Mouse (Mus musculus): ENCODE measurements at regions not wholly inside any gene's neighbourhood (a gene's known extent, or its start where the extent isn't known, plus 50 kb on each side); places are given as distances from the start of the nearest gene placed in this dataset.
"Not testable (repeated sequence)": the region's sequence is repeated elsewhere in the genome, so short reads cannot be mapped to it uniquely, and the experiment has no call there.

DNA sequence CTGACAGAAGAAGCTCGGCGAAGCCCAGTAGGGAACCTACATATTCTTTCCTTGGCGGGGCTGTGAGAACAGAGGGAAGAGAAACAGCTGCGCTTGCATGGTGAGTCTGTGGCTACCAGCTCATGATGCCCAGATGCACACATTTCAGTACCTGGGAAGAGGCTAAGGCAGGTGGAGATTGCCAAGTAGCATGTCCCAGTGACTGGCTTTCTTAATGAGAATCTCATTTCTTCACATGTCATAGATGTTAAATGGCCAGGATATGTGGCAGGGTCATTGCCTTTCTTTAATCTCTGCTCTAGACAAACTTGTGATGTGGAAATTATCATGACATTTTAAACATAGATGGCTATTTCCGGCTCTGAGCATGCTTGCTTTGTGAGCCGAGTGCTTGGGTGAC lies 109.5 kb upstream of the Tns3 start:
- no peak for ATAC-seq
- Histone ChIP-seq H3K36me3 (no peaks in the 10 kb centered on the region), H3K9me3 (no peaks in the 10 kb centered on the region), H3K27me3 (no peaks in the 10 kb centered on the region), H3K27ac (no peak overlapping the region), H3K4me1 (replicated peaks) (no peaks in the 10 kb centered on the region), H3K9ac (replicated peaks) (no peak overlapping the region), H3K4me2 (replicated peaks) (no peak overlapping the region), H3K4me3 (replicated peaks) (no peak overlapping the region)
- whole genome bisulfite sequencing = 78% methylated on average over 6 of the region's 6 CpGs

DNA sequence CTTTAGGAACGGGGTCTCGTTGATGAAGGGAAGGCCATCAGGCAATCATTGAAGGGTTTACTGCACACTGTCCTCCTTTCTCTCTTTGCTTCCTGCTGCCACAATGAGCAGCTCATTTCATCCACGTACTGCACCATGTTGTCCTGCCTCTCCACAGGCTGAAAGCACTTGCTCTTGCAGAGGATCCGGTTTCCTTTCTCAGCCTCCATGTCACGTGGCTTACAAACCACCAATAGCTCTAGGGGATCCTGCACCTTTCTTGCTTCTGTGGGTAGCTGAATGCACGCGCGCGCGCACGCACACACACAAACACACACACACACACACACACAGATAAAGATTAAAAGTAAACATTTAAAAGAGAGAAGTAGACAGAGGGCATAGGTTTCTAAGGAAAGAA lies 108.9 kb upstream of the Tns3 start:
- Histone ChIP-seq H3K27ac (no peak overlapping the region), H3K27me3 (no peaks in the 10 kb centered on the region), H3K9me3 (no peaks in the 10 kb centered on the region), H3K4me3 (replicated peaks) (no peak overlapping the region), H3K9ac (replicated peaks) (no peak overlapping the region), H3K4me2 (replicated peaks) (no peak overlapping the region), H3K36me3 (no peaks in the 10 kb centered on the region), H3K4me1 (replicated peaks) (no peaks in the 10 kb centered on the region)
- 87% methylated on average over 11 of the region's 11 CpGs for WGBS
- ATAC-seq = no peak

DNA sequence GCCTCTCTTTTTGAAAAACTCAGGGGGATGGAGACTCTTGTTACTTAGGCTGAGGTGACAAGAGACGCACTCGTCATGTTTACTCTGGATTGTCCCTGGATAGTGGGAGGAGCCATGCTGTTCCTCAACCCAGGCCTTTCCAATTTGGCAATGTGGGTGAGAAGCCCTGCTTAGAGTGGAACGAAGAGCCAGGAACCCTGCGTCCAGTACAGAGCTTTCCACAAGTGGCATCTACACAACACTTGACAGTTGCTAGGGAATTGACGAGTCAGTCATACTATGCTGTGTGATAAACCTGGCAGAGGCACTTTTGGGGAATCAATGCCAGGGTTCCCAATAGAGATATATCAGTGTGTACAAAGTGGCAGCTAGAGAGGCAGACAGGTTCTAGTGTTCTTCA lies 108.2 kb upstream of the Tns3 start:
- Histone ChIP-seq H3K4me2 (replicated peaks) (no peak overlapping the region), H3K9ac (replicated peaks) (no peak overlapping the region), H3K4me3 (replicated peaks) (no peak overlapping the region), H3K9me3 (no peaks in the 10 kb centered on the region), H3K4me1 (replicated peaks) (no peaks in the 10 kb centered on the region), H3K27me3 (no peaks in the 10 kb centered on the region), H3K36me3 (no peaks in the 10 kb centered on the region), H3K27ac (no peak overlapping the region)
- ATAC-seq = no peak
- 82% methylated on average over 5 of the region's 5 CpGs for WGBS

DNA sequence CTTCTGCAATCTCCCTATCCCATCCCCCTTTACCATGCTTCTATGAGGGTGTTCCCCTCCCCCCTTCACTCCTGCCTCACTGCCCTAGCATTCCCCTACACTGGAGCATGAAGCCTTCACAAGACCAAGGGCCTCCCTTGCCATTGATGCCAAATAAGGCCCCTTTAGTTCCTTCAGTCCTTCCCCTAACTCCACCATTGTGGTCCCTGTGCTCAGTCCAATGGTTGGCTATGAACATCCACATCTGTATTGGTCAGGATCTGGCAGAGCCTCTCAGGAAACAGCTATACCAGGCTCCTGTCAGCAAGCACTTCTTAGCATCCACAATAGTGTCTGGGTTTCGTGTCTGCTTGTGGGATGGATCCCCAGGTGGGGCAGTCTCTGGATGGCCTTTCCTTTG lies 104.4 kb upstream of the Tns3 start:
- not testable (repeated sequence) for H3K4me1 ChIP-seq (replicated peaks); ATAC-seq; H3K27ac ChIP-seq; H3K4me3 ChIP-seq (replicated peaks); H3K4me2 ChIP-seq (replicated peaks); H3K36me3 ChIP-seq; H3K9me3 ChIP-seq; H3K9ac ChIP-seq (replicated peaks); H3K27me3 ChIP-seq
- 76% methylated on average over 1 of the region's 1 CpGs for WGBS

DNA sequence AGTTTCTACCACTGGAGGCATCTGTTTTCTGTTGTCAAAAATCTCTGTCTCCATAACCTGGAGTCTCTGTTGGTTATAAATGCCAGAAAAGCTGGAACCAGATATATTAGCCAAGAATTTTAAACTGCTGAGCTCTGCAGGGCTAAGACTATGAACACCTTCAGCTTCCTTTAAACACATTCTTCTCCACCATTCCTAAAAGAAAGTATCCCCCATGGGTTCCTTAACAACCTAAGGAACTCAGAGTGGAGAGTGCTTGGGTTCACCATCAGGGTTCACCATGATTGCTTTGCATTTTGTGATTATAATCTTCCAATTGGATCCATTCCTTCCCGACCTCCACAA lies 101.2 kb upstream of the Tns3 start:
- Histone ChIP-seq H3K27ac (no peak overlapping the region), H3K4me2 (replicated peaks) (no peak overlapping the region), H3K4me1 (replicated peaks) (no peaks in the 10 kb centered on the region), H3K36me3 (no peaks in the 10 kb centered on the region), H3K9ac (replicated peaks) (no peak overlapping the region), H3K4me3 (replicated peaks) (no peak overlapping the region), H3K9me3 (no peaks in the 10 kb centered on the region), H3K27me3 (no peaks in the 10 kb centered on the region)
- no peak for ATAC-seq
- WGBS = 91% methylated on average over 1 of the region's 1 CpGs

DNA sequence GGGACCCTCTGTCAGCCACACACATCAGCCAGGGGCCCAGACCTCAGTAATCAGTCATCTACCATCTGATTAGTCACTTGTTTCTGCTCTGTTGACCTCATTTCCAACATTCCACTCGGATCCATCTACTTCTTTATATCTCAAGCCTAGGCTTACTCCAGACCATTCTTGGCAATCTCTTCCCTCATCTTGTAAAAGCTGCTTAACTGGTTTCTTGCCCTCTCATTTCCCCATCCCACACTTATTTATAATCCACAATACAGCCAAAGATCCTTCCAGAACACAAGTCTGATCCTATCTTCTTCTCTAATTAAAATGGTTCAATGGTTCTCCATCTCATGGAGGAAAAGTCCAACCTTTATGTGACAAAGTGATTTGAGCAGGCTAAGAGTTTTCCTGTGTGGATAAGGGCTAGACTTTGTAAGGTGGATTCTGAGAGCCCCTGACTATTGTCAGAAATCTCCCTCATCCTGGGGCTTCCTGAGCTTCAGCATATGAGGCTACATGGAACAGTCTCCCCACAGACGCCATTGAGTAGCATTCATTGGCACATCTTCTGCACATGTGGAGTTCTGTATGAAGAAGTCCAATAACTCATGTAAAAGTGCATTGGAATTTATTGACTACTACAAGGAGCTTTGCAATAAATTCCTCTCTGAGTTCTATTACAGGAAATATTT lies 100.7 kb upstream of the Tns3 start:
- Histone ChIP-seq H3K4me1 (replicated peaks) (no peaks in the 10 kb centered on the region), H3K4me3 (replicated peaks) (no peak overlapping the region), H3K36me3 (no peaks in the 10 kb centered on the region), H3K4me2 (replicated peaks) (no peak overlapping the region), H3K27ac (no peak overlapping the region), H3K9me3 (no peaks in the 10 kb centered on the region), H3K9ac (replicated peaks) (no peak overlapping the region), H3K27me3 (no peaks in the 10 kb centered on the region)
- WGBS = 89% methylated on average over 2 of the region's 2 CpGs
- no peak for ATAC-seq

DNA sequence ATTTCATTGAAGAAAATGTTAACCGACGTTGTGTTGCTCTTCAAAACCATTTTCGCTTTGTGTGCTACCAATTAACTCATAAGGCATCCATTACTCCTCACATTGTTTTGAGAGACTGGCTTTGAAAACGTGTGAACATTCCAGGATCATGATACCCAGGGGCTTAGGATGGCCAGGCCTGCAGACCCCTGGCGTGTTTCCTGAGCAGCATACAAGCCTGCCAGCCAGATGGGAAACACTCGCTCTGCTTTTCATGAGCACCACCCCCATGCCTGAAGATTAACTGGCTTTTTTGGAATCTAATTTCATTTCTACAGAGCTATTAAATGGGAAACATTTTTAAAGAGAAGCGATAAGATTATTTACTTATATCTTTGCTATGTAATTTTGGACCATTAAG lies 99.1 kb upstream of the Tns3 start:
- Histone ChIP-seq H3K4me3 (replicated peaks) (no peak overlapping the region), H3K27ac (no peak overlapping the region), H3K4me1 (replicated peaks) (no peaks in the 10 kb centered on the region), H3K4me2 (replicated peaks) (no peak overlapping the region), H3K36me3 (no peaks in the 10 kb centered on the region), H3K9me3 (no peaks in the 10 kb centered on the region), H3K27me3 (no peaks in the 10 kb centered on the region), H3K9ac (replicated peaks) (no peak overlapping the region)
- no peak for ATAC-seq
- 83% methylated on average over 7 of the region's 7 CpGs for WGBS

DNA sequence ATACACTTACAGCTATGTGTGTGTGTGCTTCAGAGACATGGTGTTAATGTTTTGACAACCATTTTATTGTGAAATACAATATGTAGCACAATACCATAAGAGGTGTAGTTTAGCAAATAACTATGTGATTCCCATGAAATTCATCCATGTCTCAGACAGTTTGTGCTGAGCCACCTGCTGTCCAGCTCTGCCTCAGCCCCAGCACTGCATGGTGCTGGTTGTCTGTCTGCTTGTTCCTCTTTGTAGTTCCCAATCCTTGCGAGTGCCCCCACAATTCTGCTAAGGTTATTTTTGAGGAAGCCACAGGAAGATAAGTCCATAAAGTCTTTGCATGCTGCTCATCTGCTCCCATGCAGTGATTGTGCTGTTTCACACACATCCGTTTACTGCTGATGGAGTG lies 97.8 kb upstream of the Tns3 start:
- Histone ChIP-seq H3K4me3 (replicated peaks) (no peak overlapping the region), H3K36me3 (no peaks in the 10 kb centered on the region), H3K27me3 (no peaks in the 10 kb centered on the region), H3K4me1 (replicated peaks) (no peaks in the 10 kb centered on the region), H3K9me3 (no peaks in the 10 kb centered on the region), H3K27ac (no peak overlapping the region), H3K9ac (replicated peaks) (no peak overlapping the region), H3K4me2 (replicated peaks) (no peak overlapping the region)
- ATAC-seq = no peak
- WGBS = 79% methylated on average over 2 of the region's 2 CpGs

DNA sequence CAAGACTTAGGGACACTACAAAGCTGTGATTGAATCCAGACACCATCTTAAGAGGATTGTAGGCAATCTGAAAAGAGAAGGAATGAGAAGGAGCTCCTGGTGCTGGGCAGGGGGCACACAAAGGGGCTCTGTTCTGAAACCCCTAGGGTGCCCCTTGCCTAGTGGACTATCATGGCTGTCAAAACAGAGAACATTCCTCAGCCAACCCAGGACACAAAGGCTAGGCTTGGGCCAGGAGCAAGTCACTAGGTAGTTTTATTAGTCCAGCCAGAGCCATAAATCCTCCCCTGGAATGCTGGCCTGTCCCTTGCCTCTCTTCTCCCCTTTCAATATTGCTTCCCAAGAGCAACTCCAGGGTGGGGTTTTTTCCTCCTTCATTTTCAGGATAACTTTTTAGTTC lies 97.3 kb upstream of the Tns3 start:
- H3K9ac ChIP-seq (replicated peaks) = no peak overlapping the region
- no peaks in the 10 kb centered on the region for H3K9me3 ChIP-seq
- H3K4me3 ChIP-seq (replicated peaks) = no peak overlapping the region
- H3K36me3 ChIP-seq = no peaks in the 10 kb centered on the region
- no peak overlapping the region for H3K27ac ChIP-seq
- ATAC-seq = no peak
- H3K4me1 ChIP-seq (replicated peaks) = no peaks in the 10 kb centered on the region
- no peak overlapping the region for H3K4me2 ChIP-seq (replicated peaks)
- H3K27me3 ChIP-seq = no peaks in the 10 kb centered on the region

DNA sequence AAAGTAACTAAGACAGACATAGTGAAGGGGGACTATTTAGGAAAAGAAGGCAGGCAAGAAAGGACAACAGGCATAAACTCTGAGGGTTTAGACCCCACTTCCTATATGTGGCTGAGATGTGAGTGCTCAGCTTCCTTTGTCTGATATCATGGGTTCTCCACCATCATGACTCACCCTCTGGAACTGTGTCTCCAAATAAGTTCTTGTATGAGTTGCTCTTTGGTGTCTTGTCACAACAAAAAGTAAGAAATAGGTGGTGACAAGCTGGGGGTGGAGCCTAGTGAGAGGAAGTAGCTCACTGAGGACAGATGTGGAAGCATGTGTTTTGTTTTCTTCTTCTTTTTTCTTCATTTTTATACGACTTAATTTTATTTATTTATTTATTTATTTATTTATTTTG lies 95.5 kb upstream of the Tns3 start:
- no peak overlapping the region for H3K4me2 ChIP-seq (replicated peaks)
- 0 out of 2 replicates have a peak, but pooled peaks cover under 1% of the 10 kb centered on the region for H3K9me3 ChIP-seq
- no peaks in the 10 kb centered on the region for H3K4me1 ChIP-seq (replicated peaks)
- no peaks in the 10 kb centered on the region for H3K27me3 ChIP-seq
- H3K9ac ChIP-seq (replicated peaks) = no peak overlapping the region
- ATAC-seq = no peak
- H3K4me3 ChIP-seq (replicated peaks) = no peak overlapping the region
- 94% methylated on average over 1 of the region's 1 CpGs for WGBS
- H3K36me3 ChIP-seq = no peaks in the 10 kb centered on the region
- no peak overlapping the region for H3K27ac ChIP-seq

DNA sequence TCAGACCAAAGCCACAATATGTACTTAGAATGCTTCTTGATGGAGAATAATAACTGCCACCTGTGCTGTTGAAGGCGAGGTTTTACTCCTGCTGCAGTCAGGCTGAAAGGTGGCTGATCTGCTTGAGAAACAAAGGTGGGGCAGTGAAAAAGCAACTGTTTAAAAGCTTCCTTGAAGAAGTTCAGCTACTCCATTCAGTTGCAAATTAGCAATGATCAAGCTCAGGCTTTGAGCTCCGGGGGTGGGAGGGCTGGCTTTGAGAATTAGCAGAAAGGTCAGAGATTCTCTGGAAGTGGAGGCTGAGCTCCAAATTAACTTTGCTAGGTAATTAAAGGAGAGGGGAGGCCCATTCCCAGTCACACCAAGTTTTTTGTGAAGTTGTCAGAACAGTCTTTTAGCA lies 90.2 kb upstream of the Tns3 start:
- 11% methylated on average over 2 of the region's 2 CpGs for WGBS
- H3K27ac ChIP-seq; ATAC-seq; H3K4me2 ChIP-seq (replicated peaks); H3K27me3 ChIP-seq; H3K9me3 ChIP-seq; H3K4me1 ChIP-seq (replicated peaks); H3K4me3 ChIP-seq (replicated peaks); H3K9ac ChIP-seq (replicated peaks); H3K36me3 ChIP-seq: not testable (repeated sequence)

DNA sequence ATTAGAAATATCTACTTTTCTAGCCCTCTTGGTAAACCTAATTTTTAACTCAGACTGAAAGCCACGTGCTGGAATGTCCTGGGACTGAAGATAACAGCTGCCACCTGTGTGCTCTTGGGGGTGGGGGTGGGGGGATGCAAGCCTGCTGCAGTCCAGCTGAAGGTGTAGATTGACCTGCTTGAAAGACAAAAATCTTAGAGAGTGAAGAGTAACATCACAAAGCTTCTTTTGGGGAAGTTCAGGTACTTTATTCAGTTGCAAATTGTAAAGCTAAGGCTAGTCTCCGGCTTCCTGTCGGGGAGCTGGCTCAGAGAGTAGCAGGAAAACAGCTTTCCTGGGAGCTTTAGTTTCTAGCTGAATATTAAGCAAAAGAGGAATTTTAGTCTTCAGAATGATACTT lies 71.4 kb upstream of the Tns3 start:
- 95% methylated on average over 3 of the region's 3 CpGs for WGBS
- ATAC-seq = not testable (repeated sequence)

DNA sequence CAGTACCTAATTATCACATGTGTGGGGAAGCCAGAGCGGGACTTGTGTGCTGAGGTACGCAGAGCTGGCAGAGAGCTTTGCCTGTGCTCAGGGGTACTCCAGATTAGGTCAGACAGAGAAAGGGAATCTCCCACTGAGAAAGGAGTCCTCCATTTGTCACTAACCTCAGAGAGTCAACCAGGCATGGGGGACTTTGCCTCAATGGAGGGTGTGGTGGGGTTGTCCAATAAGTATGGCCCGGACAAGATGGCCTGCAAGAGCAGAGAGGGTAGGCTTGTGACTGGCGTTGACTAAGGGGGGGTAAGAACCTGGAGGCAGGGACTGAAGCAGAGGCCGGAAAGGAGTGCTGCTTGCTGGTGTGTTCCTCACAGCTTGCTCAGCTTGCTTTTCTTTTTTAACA lies 62.7 kb upstream of the Tns3 start:
- WGBS = 85% methylated on average over 5 of the region's 5 CpGs
- no peaks in the 10 kb centered on the region for H3K36me3 ChIP-seq
- H3K9ac ChIP-seq (replicated peaks) = no peak overlapping the region

More for the DNA sequence above, 71.4 kb upstream of the Tns3 start:
- H3K9ac ChIP-seq (replicated peaks); H3K27ac ChIP-seq; H3K4me1 ChIP-seq (replicated peaks); H3K36me3 ChIP-seq; H3K4me3 ChIP-seq (replicated peaks); H3K4me2 ChIP-seq (replicated peaks); H3K27me3 ChIP-seq; H3K9me3 ChIP-seq: not testable (repeated sequence)

More for the DNA sequence above, 62.7 kb upstream of the Tns3 start:
- Histone ChIP-seq H3K9me3 (no peaks in the 10 kb centered on the region), H3K4me1 (replicated peaks) (no peaks in the 10 kb centered on the region), H3K4me2 (replicated peaks) (no peak overlapping the region), H3K27ac (no peak overlapping the region), H3K27me3 (no peaks in the 10 kb centered on the region), H3K4me3 (replicated peaks) (no peak overlapping the region)
- ATAC-seq = no peak
